Mouse (Mus musculus) spleen, adult 2 months (tissue): ENCODE measurements around the gene Cdc42ep3. TPM values are rescaled to one million over a fixed set of nuclear protein-coding genes. Genes with fewer than 3 reads are reported as not detected.

Source experiments
- DNase-seq, 2 experiments: peaks; one replicate each; pipeline versions ENCODE4 v3.0.0 to v3.0.0-alpha.2; 2012 to 2021; ENCODE audit warnings: low spot score in 2 of 2, low read depth in 1 of 2
- H3K27ac ChIP-seq: fragments of 200-500 bp; 2 replicates; pipeline ENCODE4 v1.5.1; 2012; ENCODE audit warnings: low read length, inconsistent platforms; ENCODE audit not compliant: insufficient read depth
- H3K27me3 ChIP-seq: fragments of 200-500 bp; 2 replicates; pipeline ENCODE4 v1.6.1; 2012; ENCODE audit warnings: mild to moderate bottlenecking, moderate library complexity, low read length, inconsistent platforms; ENCODE audit not compliant: control insufficient read depth, insufficient read depth
- H3K36me3 ChIP-seq: fragments of 200-500 bp; 2 replicates; pipeline ENCODE4 v1.6.1; 2012; ENCODE audit warnings: mild to moderate bottlenecking, low read length, inconsistent platforms; ENCODE audit not compliant: control insufficient read depth, insufficient read depth
- H3K4me1 ChIP-seq: fragments of 200-500 bp; 2 replicates; pipeline ENCODE4 v1.6.1; 2011; ENCODE audit warnings: inconsistent platforms; ENCODE audit not compliant: control insufficient read depth, insufficient read depth, insufficient read length
- H3K4me3 ChIP-seq: fragments of 200-500 bp; 2 replicates; pipeline ENCODE4 v1.5.1; 2011; ENCODE audit warnings: mild to moderate bottlenecking, inconsistent platforms; ENCODE audit not compliant: insufficient read depth, insufficient read length; ENCODE audit errors: extremely low read depth
- CTCF ChIP-seq: fragments of 200-500 bp; IDR thresholded peaks from 2 replicates; pipeline ENCODE4 v1.5.1; 2011; ENCODE audit warnings: mild to moderate bottlenecking, inconsistent platforms; ENCODE audit not compliant: insufficient read depth, insufficient read length, insufficient replicate concordance; ENCODE audit errors: extremely low read depth
- POLR2A ChIP-seq: fragments of 200-500 bp; IDR thresholded peaks from 2 replicates; pipeline ENCODE4 v1.6.1; 2011; ENCODE audit warnings: low read depth, low read length, inconsistent platforms
- WGBS: fragments of 180-500 bp; shearing (Covaris S2); methylation state at CpG from one replicate; pipeline ENCODE4 v1.1.7; 2018; 5-methylcytosine and 5-hydroxymethylcytosine counted together
- polyA plus RNA-seq: library from polyadenylated mRNA; depleted of rRNA; stranded (reverse); fragments of >200 nt; gene quantifications from 2 replicates; pipeline ENCODE4 v1.2.3, GENCODE M21; 2012

Cdc42ep3 gene
- polyA plus RNA-seq, 1 experiment = 9.1 TPM

- Histone ChIP-seq H3K4me3 (no peak overlapping the region), H3K36me3 (peaks cover 5% of the 10 kb centered on the region), H3K27me3 (no peaks in the 10 kb centered on the region), H3K4me1 (peaks cover 11% of the 10 kb centered on the region; the same call in 1 of the 2 replicates), H3K27ac (no peak overlapping the region)
- no peak for DNase-seq
- TF ChIP-seq CTCF = no peak
- no peak for TF ChIP-seq POLR2A
- 89% methylated on average over 25 of the region's 25 CpGs for WGBS
These were observed 9.7 kb downstream of the Cdc42ep3 start for GRCm38 (mm10) chr17:79345001-79345709.

- H3K4me3 ChIP-seq = no peak overlapping the region
- WGBS = 81% methylated on average over 5 of the region's 5 CpGs
- no peak for DNase-seq
- peaks cover 6% of the 10 kb centered on the region for H3K36me3 ChIP-seq
- no peaks in the 10 kb centered on the region for H3K27me3 ChIP-seq
- peaks cover 4% of the 10 kb centered on the region; the same call in 1 of the 2 replicates for H3K4me1 ChIP-seq
- TF ChIP-seq CTCF (no peak), POLR2A (no peak)
- no peak overlapping the region for H3K27ac ChIP-seq
These were observed 11.5 kb downstream of the Cdc42ep3 start for GRCm38 (mm10) chr17:79343334-79343946.

DNA sequence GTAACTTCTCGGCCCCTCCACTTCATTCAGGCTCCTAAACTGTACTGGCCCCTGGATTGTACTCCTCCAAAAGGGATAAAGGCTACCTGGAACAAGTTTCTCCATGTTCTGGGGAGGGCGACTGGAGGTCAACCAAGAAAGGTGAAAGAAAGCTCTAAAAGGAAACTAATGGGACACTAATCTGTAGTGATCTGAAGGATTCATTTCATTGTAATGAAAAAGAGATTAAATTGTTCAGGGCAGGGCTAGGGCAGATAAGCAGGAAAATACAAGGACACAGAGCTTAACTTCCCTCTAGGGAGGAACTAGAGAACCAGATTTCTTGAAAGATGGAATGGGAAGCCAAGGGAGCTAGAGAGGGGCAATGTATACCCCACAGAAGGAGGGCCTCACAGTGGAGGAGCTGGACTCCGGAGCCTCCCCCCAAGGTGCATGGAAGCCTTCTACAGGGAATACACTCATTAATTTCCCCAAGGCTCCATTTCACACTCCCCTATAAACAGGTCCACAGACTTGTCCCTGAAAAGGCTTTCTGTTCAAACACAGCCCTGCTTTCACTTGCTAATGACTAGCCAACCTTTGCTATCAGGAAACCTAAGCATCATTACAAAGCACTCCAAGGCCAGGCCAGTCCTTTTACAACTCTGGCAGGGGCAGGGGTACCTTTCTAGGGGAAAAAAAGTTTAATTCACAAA is 12.1 kb downstream of the Cdc42ep3 start:
- TF ChIP-seq CTCF = no peak
- no peak for TF ChIP-seq POLR2A
- Histone ChIP-seq H3K27ac (no peak overlapping the region), H3K4me1 (peaks cover 2% of the 10 kb centered on the region; the same call in 1 of the 2 replicates), H3K36me3 (peaks cover 6% of the 10 kb centered on the region), H3K27me3 (no peaks in the 10 kb centered on the region), H3K4me3 (no peak overlapping the region)
- no peak for DNase-seq
- 86% methylated on average over 3 of the region's 3 CpGs for WGBS

DNA sequence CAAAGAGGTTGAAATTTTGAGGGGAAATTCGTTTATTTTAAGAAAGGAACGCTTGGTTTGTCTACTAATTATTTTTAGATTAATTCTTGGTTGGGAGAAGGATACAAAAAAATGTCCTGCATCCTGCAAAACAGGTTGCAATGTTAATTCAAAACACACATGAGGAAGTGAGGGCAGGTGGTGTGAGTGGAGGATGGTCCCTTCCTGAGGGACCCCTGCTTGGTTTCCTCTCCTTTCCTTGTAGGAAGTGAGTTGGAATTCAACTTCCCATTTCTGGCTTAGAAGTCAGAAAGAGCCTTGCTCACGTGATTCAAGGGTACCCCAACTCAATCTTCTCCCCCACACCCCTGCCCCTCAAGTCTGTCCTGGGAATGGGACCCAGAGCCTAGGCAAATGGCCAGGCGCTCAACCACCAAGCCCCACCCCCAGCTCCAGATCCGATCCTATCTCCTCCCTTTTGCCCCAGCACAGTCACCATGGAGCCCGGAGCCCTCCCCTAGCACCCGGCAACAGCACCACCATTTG is 12.9 kb downstream of the Cdc42ep3 start:
- Histone ChIP-seq H3K4me3 (no peak overlapping the region), H3K4me1 (0 out of 2 replicates have a peak, but pooled peaks cover 2% of the 10 kb centered on the region), H3K36me3 (peaks cover 6% of the 10 kb centered on the region), H3K27me3 (no peaks in the 10 kb centered on the region), H3K27ac (no peak overlapping the region)
- TF ChIP-seq POLR2A (no peak), CTCF (no peak)
- whole genome bisulfite sequencing = 51% methylated on average over 7 of the region's 7 CpGs
- no peak for DNase-seq

GRCm38 (mm10) chr17:79337494-79337893 is 17.4 kb downstream of the Cdc42ep3 start:
- Histone ChIP-seq H3K36me3 (peaks cover 11% of the 10 kb centered on the region), H3K4me3 (no peak overlapping the region), H3K27me3 (no peaks in the 10 kb centered on the region), H3K27ac (no peak overlapping the region), H3K4me1 (no peaks in the 10 kb centered on the region)
- WGBS = 93% methylated on average over 3 of the region's 3 CpGs
- no peak for DNase-seq
- no peak for TF ChIP-seq POLR2A
- no peak for TF ChIP-seq CTCF

- H3K36me3 ChIP-seq = peaks cover 9% of the 10 kb centered on the region
- DNase-seq = no peak
- TF ChIP-seq POLR2A (no peak), CTCF (no peak)
- WGBS = 95% methylated on average over 11 of the region's 11 CpGs
- no peak overlapping the region for H3K27ac ChIP-seq
- no peaks in the 10 kb centered on the region for H3K4me1 ChIP-seq
- no peak overlapping the region for H3K4me3 ChIP-seq
- no peaks in the 10 kb centered on the region for H3K27me3 ChIP-seq
These were observed 20.2 kb downstream of the Cdc42ep3 start for GRCm38 (mm10) chr17:79334701-79335100.

GRCm38 (mm10) chr17:79333650-79334049 is 21.2 kb downstream of the Cdc42ep3 start:
- Histone ChIP-seq H3K36me3 (peaks cover 9% of the 10 kb centered on the region), H3K4me1 (no peaks in the 10 kb centered on the region), H3K27ac (no peak overlapping the region), H3K27me3 (no peaks in the 10 kb centered on the region), H3K4me3 (no peak overlapping the region)
- no peak for DNase-seq
- WGBS = 94% methylated on average over 9 of the region's 9 CpGs
- TF ChIP-seq POLR2A (no peak), CTCF (no peak)
